Mouse (Mus musculus): ENCODE data around the gene Cox6b2. TPM values are rescaled to one million over a fixed set of nuclear protein-coding genes. Genes with fewer than 3 reads are reported as not detected.

Cox6b2 gene
- polyA plus RNA-seq, 1 experiment from 2014 or later, result 21.6 TPM

DNA sequence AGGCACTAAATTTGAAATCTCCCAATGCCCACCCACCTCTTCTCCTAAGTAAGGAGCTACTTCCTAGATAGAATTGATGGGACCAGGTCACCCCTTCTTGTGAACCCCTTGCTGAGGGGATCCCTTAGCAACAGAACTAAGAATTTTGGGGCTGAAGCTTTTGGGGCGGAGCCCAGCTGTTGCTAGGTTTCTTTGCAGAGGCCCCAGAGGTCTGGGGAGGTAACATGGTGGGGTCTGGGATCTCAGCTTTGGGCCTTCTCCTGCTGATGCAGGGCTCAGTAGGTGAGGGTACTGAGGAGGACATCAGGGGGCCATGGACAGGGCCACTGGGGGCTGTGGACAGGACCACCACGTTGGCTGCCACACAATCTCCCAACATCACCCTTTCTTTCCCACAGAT, 29.9 kb upstream of the Cox6b2 start, which contains the start of the genes Il11 and Tmem190:
Gene Il11, minus strand, starts transcription at position 101 of the 400 bp plus-strand sequence.
Gene Tmem190, plus strand, starts transcription at position 179 of the 400 bp plus-strand sequence.
- H3K4me3 ChIP-seq, result no peak within 1 kb of the TSS
- peaks cover 24% of the 10 kb centered on the region for H3K27me3 ChIP-seq (replicated peaks)
- no peaks in the 10 kb centered on the region for H3K4me1 ChIP-seq
- no peaks in the 10 kb centered on the region for H3K9me3 ChIP-seq
- H3K36me3 ChIP-seq (replicated peaks), result no peaks in the 10 kb centered on the region
- ATAC-seq (replicated peaks), result no peak
- WGBS, result 71% methylated on average over 2 of the region's 2 CpGs
- no peak within 1 kb of the TSS for H3K27ac ChIP-seq
- H3K4me2 ChIP-seq, result no peak within 1 kb of the TSS
- H3K9ac ChIP-seq, result no peak within 1 kb of the TSS

GRCm38 (mm10) chr7:4782130-4782529, 29.2 kb upstream of the Cox6b2 start:
- H3K27me3 ChIP-seq (replicated peaks), result peaks cover 28% of the 10 kb centered on the region
- no peaks in the 10 kb centered on the region for H3K9me3 ChIP-seq
- peaks cover 5% of the 10 kb centered on the region; the same call in 1 of the 2 replicates for H3K4me1 ChIP-seq
- H3K9ac ChIP-seq, result no peak overlapping the region
- no peak overlapping the region for H3K4me2 ChIP-seq
- 58% methylated on average over 3 of the region's 3 CpGs for WGBS
- no peaks in the 10 kb centered on the region for H3K36me3 ChIP-seq (replicated peaks)
- H3K27ac ChIP-seq, result no peak overlapping the region
- no peak overlapping the region for H3K4me3 ChIP-seq
- ATAC-seq (replicated peaks), result no peak

DNA sequence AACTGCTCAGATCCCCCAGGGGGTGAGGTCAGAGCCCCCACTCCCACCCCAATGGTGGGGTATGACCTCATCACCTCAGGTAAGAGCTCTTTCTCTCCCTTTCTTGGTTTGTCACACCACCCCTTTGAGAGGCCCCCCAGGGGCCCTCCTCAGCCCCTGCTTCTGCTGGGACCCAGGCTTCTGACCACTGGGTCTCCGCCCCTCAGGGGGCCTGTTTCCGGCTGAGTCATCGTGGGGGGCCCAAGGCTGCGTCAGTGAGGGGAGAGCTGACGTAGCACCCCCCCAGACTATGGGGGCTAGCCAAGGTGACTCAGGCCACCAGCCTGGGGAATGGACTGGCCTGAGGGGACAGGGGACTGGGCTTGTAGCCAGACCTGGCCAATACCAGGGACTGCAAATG, 27.0 kb upstream of the Cox6b2 start:
- peaks cover 10% of the 10 kb centered on the region; the same call in 1 of the 2 replicates for H3K4me1 ChIP-seq
- peaks cover 47% of the 10 kb centered on the region for H3K27me3 ChIP-seq (replicated peaks)
- H3K9me3 ChIP-seq, result no peaks in the 10 kb centered on the region
- no peak overlapping the region for H3K27ac ChIP-seq
- no peak overlapping the region for H3K4me3 ChIP-seq
- 33% methylated on average over 5 of the region's 5 CpGs for WGBS
- H3K4me2 ChIP-seq, result no peak overlapping the region
- no peak overlapping the region for H3K9ac ChIP-seq
- no peak for ATAC-seq (replicated peaks)
- H3K36me3 ChIP-seq (replicated peaks), result no peaks in the 10 kb centered on the region

DNA sequence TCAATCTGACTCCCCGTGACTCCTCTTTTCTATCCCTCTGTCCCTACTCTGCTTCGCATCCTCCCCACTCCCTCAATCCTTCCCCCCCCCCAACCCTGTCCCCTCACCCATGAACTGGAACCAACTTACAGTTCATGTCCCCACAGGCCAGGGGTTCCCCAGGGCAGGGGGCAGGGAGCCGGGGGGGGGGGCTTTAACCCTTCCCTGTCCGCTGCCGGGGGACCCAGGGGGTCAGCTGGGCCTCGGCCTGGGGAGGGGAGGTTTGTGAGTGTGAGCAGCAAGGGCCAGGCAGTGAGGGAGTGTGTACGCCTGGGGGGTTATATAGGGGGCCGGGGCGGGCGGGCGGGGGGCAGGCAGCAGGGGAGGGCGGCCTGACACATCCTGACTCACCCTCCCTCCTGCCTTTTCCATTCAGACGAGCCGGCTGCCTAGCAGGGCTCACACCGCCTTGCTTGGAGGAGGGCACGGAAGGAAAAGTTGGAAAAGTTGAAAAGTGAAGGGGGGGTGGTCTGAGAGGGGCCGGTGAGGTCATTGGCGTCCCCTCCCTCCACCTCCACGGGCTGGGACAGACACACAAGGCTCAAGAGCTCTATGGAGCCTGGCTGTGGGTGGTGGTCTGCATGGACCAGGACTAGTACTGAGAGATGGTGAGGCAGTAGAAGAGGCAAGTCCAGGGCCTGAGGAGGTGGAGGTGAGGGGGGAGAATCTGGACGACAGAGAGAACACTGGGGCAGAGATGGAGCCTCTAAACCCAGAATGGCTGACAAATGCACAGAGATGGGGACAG, 25.1 kb upstream of the Cox6b2 start:
- WGBS, result 1% methylated on average over 15 of the region's 20 CpGs
- peaks cover 10% of the 10 kb centered on the region; the same call in 1 of the 2 replicates for H3K4me1 ChIP-seq
- H3K4me2 ChIP-seq, result no peak overlapping the region
- peaks cover 47% of the 10 kb centered on the region for H3K27me3 ChIP-seq (replicated peaks)
- no peaks in the 10 kb centered on the region for H3K9me3 ChIP-seq
- H3K9ac ChIP-seq, result no peak overlapping the region
- H3K27ac ChIP-seq, result no peak overlapping the region
- no peaks in the 10 kb centered on the region for H3K36me3 ChIP-seq (replicated peaks)
- no peak overlapping the region for H3K4me3 ChIP-seq
- ATAC-seq (replicated peaks), result no peak

DNA sequence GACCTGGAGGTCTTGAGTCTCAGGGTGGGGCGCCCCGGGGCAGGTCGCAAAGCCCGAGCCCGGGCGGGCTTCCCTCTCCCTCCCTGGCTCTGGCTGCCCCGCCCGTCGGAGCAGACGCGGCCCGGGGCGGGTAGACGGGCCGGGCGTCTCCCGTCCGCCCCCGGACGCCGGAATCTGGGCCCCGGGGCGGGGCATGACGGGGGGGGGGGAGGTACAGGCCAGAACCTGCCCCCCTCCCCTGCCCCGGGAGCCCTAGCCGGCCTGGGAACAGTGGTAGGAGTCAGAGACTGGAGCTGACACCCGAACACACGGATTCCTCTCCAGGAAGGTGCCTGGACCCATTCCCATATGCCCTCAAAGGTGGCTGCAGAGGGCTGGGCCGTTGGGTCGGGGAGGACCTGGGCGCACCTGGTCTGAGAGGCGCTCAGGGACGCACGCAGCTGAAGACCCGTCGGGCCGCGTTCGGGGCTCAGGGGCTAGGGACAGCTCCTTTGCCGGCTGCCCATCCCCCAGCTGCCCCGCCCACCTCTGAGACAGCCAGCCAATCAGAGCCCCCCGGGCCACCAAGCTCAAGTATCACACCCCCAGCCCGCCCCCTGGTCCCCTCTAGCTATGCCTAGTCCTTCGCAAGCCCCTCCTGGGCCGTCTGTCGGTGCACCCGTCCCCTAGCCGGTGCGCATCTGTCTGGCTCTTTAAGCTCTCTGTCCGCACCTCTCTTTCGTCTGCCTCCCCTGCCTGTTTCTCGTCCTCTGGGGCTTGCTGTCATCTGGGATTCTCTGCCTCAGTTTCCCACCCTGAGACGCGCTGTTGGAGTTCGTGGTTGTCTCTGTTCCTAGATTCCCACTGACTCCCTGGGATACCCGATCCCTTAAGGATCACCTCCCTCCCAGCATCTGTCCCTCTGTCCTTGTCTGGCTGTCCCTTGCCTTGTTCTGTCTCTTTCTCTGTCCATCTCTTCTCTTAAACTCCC, 24.3 kb upstream of the Cox6b2 start:
- no peaks in the 10 kb centered on the region for H3K9me3 ChIP-seq
- no peak overlapping the region for H3K27ac ChIP-seq
- peaks cover 47% of the 10 kb centered on the region for H3K27me3 ChIP-seq (replicated peaks)
- peak overlapping the region; percentile 37 for H3K4me3 ChIP-seq
- H3K4me2 ChIP-seq, result peak overlapping the region; percentile 54
- peaks cover 10% of the 10 kb centered on the region; the same call in 1 of the 2 replicates for H3K4me1 ChIP-seq
- no peaks in the 10 kb centered on the region for H3K36me3 ChIP-seq (replicated peaks)
- peak; percentile 74 for ATAC-seq (replicated peaks)
- WGBS, result under 1% methylated on average over 35 of the region's 56 CpGs
- H3K9ac ChIP-seq, result peak overlapping the region; percentile 39

- H3K4me2 ChIP-seq, result no peak overlapping the region
- H3K27ac ChIP-seq, result no peak overlapping the region
- H3K9me3 ChIP-seq, result no peaks in the 10 kb centered on the region
- WGBS, result 55% methylated on average over 10 of the region's 10 CpGs
- H3K27me3 ChIP-seq (replicated peaks), result peaks cover 47% of the 10 kb centered on the region
- no peak overlapping the region for H3K4me3 ChIP-seq
- H3K36me3 ChIP-seq (replicated peaks), result no peaks in the 10 kb centered on the region
- H3K4me1 ChIP-seq, result peaks cover 10% of the 10 kb centered on the region; the same call in 1 of the 2 replicates
- H3K9ac ChIP-seq, result no peak overlapping the region
- ATAC-seq (replicated peaks), result no peak
These were observed 23.2 kb upstream of the Cox6b2 start for GRCm38 (mm10) chr7:4776131-4776530.

DNA sequence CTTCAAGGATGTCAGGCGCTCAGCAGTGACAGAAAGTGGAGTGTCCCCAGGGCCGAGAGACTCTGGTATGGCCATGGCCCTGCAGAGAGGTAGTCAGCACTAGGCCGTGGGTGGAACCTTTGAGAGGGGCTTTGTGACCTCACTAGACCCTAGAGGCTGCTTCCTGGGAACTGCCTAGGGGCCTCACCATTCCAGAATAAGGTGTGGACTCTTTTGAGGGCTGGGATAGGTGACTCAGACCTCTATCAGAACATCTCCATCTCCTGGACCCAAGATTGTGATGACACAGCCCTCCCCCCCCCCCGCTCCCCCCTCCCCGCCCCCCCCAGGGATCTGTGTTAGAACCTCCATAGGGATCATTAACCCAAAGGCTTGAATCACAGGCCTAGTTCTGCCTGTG, 18.3 kb upstream of the Cox6b2 start, which contains the start of gene Fam71e2:
Gene Fam71e2, minus strand, starts transcription at position 101 of the 400 bp plus-strand sequence.
- WGBS, result 67% methylated on average over 5 of the region's 5 CpGs

GRCm38 (mm10) chr7:4764946-4765710, 12.2 kb upstream of the Cox6b2 start:
- no peak overlapping the region for H3K27ac ChIP-seq
- no peak overlapping the region for H3K4me3 ChIP-seq
- ATAC-seq (replicated peaks), result no peak
- H3K27me3 ChIP-seq (replicated peaks), result no peaks in the 10 kb centered on the region
- no peak overlapping the region for H3K9ac ChIP-seq
- no peak overlapping the region for H3K4me2 ChIP-seq
- H3K4me1 ChIP-seq, result no peaks in the 10 kb centered on the region
- WGBS, result 19% methylated on average over 4 of the region's 4 CpGs
- H3K36me3 ChIP-seq (replicated peaks), result no peaks in the 10 kb centered on the region
- H3K9me3 ChIP-seq, result no peaks in the 10 kb centered on the region

More for the DNA sequence above, 18.3 kb upstream of the Cox6b2 start, which contains the start of gene Fam71e2:
- Histone ChIP-seq H3K27ac (no peak within 1 kb of the TSS), H3K9ac (no peak within 1 kb of the TSS), H3K4me3 (no peak within 1 kb of the TSS), H3K4me1 (no peaks in the 10 kb centered on the region), H3K27me3 (replicated peaks) (peaks cover 10% of the 10 kb centered on the region), H3K36me3 (replicated peaks) (no peaks in the 10 kb centered on the region), H3K9me3 (no peaks in the 10 kb centered on the region), H3K4me2 (no peak within 1 kb of the TSS)
- ATAC-seq (replicated peaks), result no peak

GRCm38 (mm10) chr7:4759670-4760069, 6.8 kb upstream of the Cox6b2 start:
- H3K4me3 ChIP-seq, result no peak overlapping the region

GRCm38 (mm10) chr7:4751971-4752820, 698 bp downstream of the Cox6b2 start:
- H3K27me3 ChIP-seq (replicated peaks), result no peaks in the 10 kb centered on the region
- peaks cover 18% of the 10 kb centered on the region for H3K4me1 ChIP-seq
- no peaks in the 10 kb centered on the region for H3K9me3 ChIP-seq
- no peaks in the 10 kb centered on the region for H3K36me3 ChIP-seq (replicated peaks)
- no peak overlapping the region for H3K27ac ChIP-seq
- H3K9ac ChIP-seq, result peak overlapping the region; percentile 12; the same call in 1 of the 2 replicates
- peak overlapping the region; percentile 56 for H3K4me2 ChIP-seq
- WGBS, result under 1% methylated on average over 30 of the region's 30 CpGs
- peak overlapping the region; percentile 37 for H3K4me3 ChIP-seq
- peak; percentile 77 for ATAC-seq (replicated peaks)

More at GRCm38 (mm10) chr7:4759670-4760069, 6.8 kb upstream of the Cox6b2 start:
- no peak overlapping the region for H3K4me2 ChIP-seq
- no peak overlapping the region for H3K9ac ChIP-seq
- no peaks in the 10 kb centered on the region for H3K36me3 ChIP-seq (replicated peaks)
- WGBS, result 46% methylated on average over 1 of the region's 1 CpGs
- no peak for ATAC-seq (replicated peaks)
- H3K9me3 ChIP-seq, result no peaks in the 10 kb centered on the region
- no peak overlapping the region for H3K27ac ChIP-seq
- no peaks in the 10 kb centered on the region for H3K4me1 ChIP-seq
- no peaks in the 10 kb centered on the region for H3K27me3 ChIP-seq (replicated peaks)

GRCm38 (mm10) chr7:4749169-4749568, 3.7 kb downstream of the Cox6b2 start:
- Histone ChIP-seq H3K4me3 (no peak overlapping the region), H3K4me1 (peaks cover 18% of the 10 kb centered on the region), H3K9ac (no peak overlapping the region), H3K27me3 (replicated peaks) (no peaks in the 10 kb centered on the region), H3K9me3 (no peaks in the 10 kb centered on the region), H3K27ac (no peak overlapping the region), H3K4me2 (no peak overlapping the region), H3K36me3 (replicated peaks) (no peaks in the 10 kb centered on the region; the same call in 1 of the 2 replicates)
- no peak for ATAC-seq (replicated peaks)
- 81% methylated on average over 2 of the region's 2 CpGs for WGBS

Measured in midbrain, embryonic 15.5 days (tissue).